Mouse (Mus musculus) neutrophil, adult 59 days (primary cell): ENCODE measurements around the gene Clec1b. TPM values are rescaled to one million over a fixed set of nuclear protein-coding genes. Genes with fewer than 3 reads are reported as not detected.

ENCODE experiments used
- total RNA-seq, 2 experiments: library from RNA; stranded (reverse); gene quantifications; 1 replicate in 1 of 2; 2 replicates in 1 of 2; pipeline ENCODE4 v1.2.4; 2023

Clec1b gene
- total RNA-seq: 10 to 100 TPM; 10.9 TPM

DNA sequence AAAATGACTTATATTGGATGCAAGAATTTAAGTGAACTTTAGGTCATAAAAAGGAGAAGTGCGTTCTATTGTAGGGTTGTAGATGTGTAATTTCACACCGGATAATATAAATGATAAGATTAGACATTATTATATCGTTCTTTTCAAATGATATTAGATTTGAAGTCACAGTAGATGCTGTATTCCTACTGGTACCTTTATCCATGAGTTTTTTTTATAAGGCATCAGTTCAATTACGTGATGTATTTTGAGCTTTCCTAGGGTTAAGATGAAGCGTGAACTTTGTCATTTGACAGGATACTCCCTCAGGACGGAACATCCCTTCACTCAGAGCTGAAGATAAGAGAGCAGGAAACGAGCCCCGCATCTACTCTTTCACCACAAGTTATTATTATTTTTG is at the start of gene Clec1b:
Gene Clec1b, plus strand, starts transcription at position 301 of the 400 bp plus-strand sequence.

GRCm38 (mm10) chr6:129385774-129386173 is 11.3 kb upstream of the Clec1b start, which contains the start of gene Clec12b:
Gene Clec12b (minus strand): TSS chr6:129385874.

DNA sequence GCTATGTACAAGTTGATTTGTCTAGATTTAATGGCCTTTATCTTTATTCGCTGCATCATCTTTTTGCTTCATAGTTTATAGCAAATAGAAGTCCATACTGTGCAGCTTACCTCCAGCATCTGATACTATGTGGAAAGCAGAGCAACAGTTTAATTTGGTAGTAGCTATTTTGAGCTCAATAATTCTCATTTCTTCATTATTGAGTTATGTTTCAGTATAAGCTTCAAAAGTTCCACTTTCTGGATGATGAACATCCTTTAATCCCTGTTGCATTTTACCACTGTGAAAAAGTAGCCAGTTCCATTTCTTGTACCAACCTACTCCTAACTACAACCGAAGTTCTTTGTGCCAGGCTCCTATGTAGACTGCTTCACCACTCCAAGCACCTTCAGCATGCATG is 11.5 kb downstream of the Clec1b start, which contains the start of gene Clec9a:
Gene Clec9a, plus strand, starts transcription at position 301 of the 400 bp plus-strand sequence.

DNA sequence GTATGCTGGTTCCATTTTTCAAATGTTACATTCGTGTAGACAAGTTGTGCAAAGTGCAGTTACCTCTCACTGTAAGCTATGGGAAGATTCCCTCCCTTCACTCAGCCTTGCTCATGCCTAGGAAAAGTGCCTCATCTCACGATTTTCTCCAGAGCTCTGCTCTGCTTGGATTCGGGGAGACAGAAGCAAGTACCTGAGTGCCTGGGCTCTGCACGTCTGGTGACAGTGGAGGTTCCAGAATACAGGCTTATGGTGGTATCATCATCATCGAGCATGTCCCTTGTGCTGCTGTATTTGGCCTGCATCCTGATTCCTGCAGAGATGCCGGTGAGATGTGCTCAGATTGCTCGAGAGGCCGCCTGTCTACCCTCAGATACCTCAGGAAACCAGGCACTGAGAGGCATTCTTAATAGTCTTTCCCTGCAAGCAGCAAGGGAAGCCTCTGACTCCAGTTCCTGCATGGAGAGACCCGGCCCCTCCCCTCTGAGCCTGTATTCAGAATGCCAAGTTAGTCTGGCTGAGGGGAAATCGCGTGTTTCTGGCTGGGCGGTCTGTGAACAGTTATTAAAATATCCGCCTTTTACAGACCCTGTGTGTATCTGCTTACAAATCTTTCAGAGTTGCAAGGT is 54.4 kb downstream of the Clec1b start, which contains the start of gene Clec1a:
Gene Clec1a, minus strand, starts transcription at position 590 of the 629 bp plus-strand sequence.

Other genes starting within 250 kb of the Clec1b start
- gene Clec2d, start 216.7 kb upstream of the Clec1b start, total RNA-seq: 10 to 100 TPM; 35.1 to 42.5 TPM
- gene Cd69, start 121.9 kb upstream of the Clec1b start, total RNA-seq: 10 to 100 TPM; 51.9 to 57.3 TPM
- not detected for gene 4922502D21Rik, start 65.5 kb upstream of the Clec1b start, total RNA-seq
- 100 to 1,000 TPM; 190 to 205 TPM for gene Clec12a, start 54.6 kb upstream of the Clec1b start, total RNA-seq
- under 1 TPM in 1 of 2 experiments, not detected in 1; 0.29 TPM for gene Clec12b, start 11.4 kb upstream of the Clec1b start, total RNA-seq
- gene Clec9a, start 11.6 kb downstream of the Clec1b start, total RNA-seq: 1 to 10 TPM; 1.6 to 3.2 TPM
- under 1 TPM; 0.11 to 0.18 TPM for gene Clec1a, start 54.7 kb downstream of the Clec1b start, total RNA-seq
- 10 to 100 TPM; 24.7 to 29.3 TPM for gene Olr1, start 109.9 kb downstream of the Clec1b start, total RNA-seq
- gene Tmem52b, start 115.3 kb downstream of the Clec1b start, total RNA-seq: 1 to 10 TPM; 1.1 to 2.2 TPM
- gene Gabarapl1, start 135.9 kb downstream of the Clec1b start, total RNA-seq: 10 to 100 TPM; 23.7 to 25.7 TPM
- not detected for gene Klre1, start 180.6 kb downstream of the Clec1b start, total RNA-seq
- gene Klrd1, start 194.5 kb downstream of the Clec1b start, total RNA-seq: under 1 TPM in 1 of 2 experiments, not detected in 1; 0.86 TPM
- gene Klrk1, start 226.6 kb downstream of the Clec1b start, total RNA-seq: 1 to 10 TPM; 1.7 to 3.0 TPM
- gene Klrc3, start 246.0 kb downstream of the Clec1b start, total RNA-seq: not detected